Mouse (Mus musculus) spleen, adult 2 months (tissue): ENCODE data around the gene Fkbp2.

Experiments used
- CTCF ChIP-seq: fragments of 200-500 bp; IDR thresholded peaks from 2 replicates; pipeline ENCODE4 v1.5.1; 2011; ENCODE audit warnings: mild to moderate bottlenecking, inconsistent platforms; ENCODE audit not compliant: insufficient read depth, insufficient read length, insufficient replicate concordance; ENCODE audit errors: extremely low read depth
- POLR2A ChIP-seq: fragments of 200-500 bp; IDR thresholded peaks from 2 replicates; pipeline ENCODE4 v1.6.1; 2011; ENCODE audit warnings: low read depth, low read length, inconsistent platforms

GRCm38 (mm10) chr19:6951994-6952711 is 28.1 kb downstream of the Fkbp2 start:
- TF ChIP-seq CTCF, result no peak
- TF ChIP-seq POLR2A, result no peak
